Mouse (Mus musculus) cerebellum, postnatal 14 days (tissue): Measurements from ENCODE around the gene Pitpnm3.
A peak's percentile ranks its signal among the peaks of the same experiment; 100 is the strongest.

Experiments used
- DNase-seq, 2 experiments: peaks; one replicate each; pipeline ENCODE4 v3.0.0; 2021; ENCODE audit warnings: mixed read lengths in 2 of 2

Gene Pitpnm3

DNA sequence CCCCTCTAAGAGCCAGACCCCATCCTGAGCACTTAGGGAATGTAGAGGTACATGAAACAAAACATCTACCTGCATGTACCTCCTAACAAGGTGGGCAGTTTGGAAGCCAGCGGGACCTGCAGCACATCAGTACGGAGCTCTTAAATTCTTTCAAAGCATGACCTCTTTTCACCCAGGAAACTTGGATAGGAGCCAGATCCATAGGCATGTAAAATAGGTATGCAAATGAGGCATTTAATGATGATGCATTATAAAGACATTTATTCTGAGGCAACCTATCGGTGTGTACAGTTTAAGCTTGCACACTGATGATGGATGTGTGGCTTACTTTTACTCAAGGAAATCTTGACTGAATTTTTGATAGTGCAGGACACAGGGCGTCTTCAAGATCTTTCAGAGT is 120.9 kb downstream of the Pitpnm3 start:
- no peak for DNase-seq

DNA sequence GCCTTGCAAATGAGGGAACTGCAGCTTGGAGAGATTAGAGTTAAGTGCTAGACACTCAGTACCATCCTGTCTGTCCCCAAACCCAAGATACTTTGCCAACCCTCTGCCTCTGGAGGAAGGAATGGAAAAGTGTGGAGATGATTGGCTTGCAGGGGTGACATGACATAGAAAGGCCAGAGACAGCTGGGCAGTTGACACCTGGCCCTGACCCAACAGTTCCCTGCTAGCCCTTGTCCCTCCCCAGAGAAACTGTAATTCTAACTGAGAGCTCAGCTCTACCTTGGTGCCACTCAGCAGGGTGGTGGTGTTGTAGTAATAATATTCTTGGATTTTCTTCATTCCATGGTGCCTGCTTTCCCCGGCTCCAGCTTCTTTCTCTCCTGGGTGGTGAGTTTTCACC is 123.6 kb downstream of the Pitpnm3 start:
- peak in 1 of 2 experiments; percentile 24 for DNase-seq

- DNase-seq, result peak; percentile 29 to 33
Observed at GRCm38 (mm10) chr11:72010940-72011722, 124.4 kb downstream of the Pitpnm3 start.

GRCm38 (mm10) chr11:72010367-72010766 is 125.2 kb downstream of the Pitpnm3 start:
- no peak for DNase-seq

GRCm38 (mm10) chr11:72005547-72005946 is 130.0 kb downstream of the Pitpnm3 start:
- no peak for DNase-seq

- DNase-seq, result peak; percentile 38 to 49
Observed at GRCm38 (mm10) chr11:72003171-72003570, 132.4 kb downstream of the Pitpnm3 start.

- peak; percentile 76 to 77 for DNase-seq
Observed at GRCm38 (mm10) chr11:72002138-72002853, 133.3 kb downstream of the Pitpnm3 start.

- DNase-seq, result no peak
Observed at GRCm38 (mm10) chr11:72000194-72000593, 135.4 kb downstream of the Pitpnm3 start.
